Mouse (Mus musculus) embryonic facial prominence, embryonic 11.5 days (tissue): ENCODE results near the gene Pitpnm3. TPM values are rescaled to one million over a fixed set of nuclear protein-coding genes. Genes with fewer than 3 reads are reported as not detected.
A peak's percentile ranks its signal among the peaks of the same experiment; 100 is the strongest.

Experiments
- ATAC-seq: fragments of 200-750 bp; cut with Nextera tagmentation; replicated peaks from 2 replicates; pipeline ENCODE4 v1.8.0; 2017; ENCODE audit warnings: low read depth; ENCODE audit not compliant: insufficient number of reproducible peaks, low FRiP score, low TSS enrichment
- DNase-seq: peaks from one replicate; pipeline ENCODE4 v3.0.0-alpha.2; 2015; ENCODE audit warnings: low spot score
- H3K27ac ChIP-seq: fragments of 300-500 bp; sonication (generic); replicated peaks from 2 replicates; pipeline ENCODE4 v1.5.1; 2014; ENCODE audit warnings: mild to moderate bottlenecking, low read depth, low read length, control low read depth
- H3K27me3 ChIP-seq: fragments of 300-500 bp; sonication (generic); 2 replicates; pipeline ENCODE4 v1.6.1; 2014; ENCODE audit warnings: mild to moderate bottlenecking, low read length, moderate library complexity, mixed read lengths; ENCODE audit not compliant: control insufficient read depth, insufficient read depth
- H3K36me3 ChIP-seq: fragments of 300-500 bp; sonication (generic); replicated peaks from 2 replicates; pipeline ENCODE4 v1.6.1; 2014; ENCODE audit warnings: low read depth, mild to moderate bottlenecking, low read length, moderate library complexity, mixed read lengths; ENCODE audit not compliant: control insufficient read depth, insufficient read depth
- H3K4me1 ChIP-seq: fragments of 300-500 bp; sonication (generic); 2 replicates; pipeline ENCODE4 v1.6.1; 2014; ENCODE audit warnings: low read length, mixed read lengths; ENCODE audit not compliant: control insufficient read depth, insufficient read depth
- H3K4me2 ChIP-seq: fragments of 300-500 bp; sonication (generic); 2 replicates; pipeline ENCODE4 v1.6.1; 2014; ENCODE audit warnings: low read depth, mild to moderate bottlenecking, control low read depth, low read length, moderate library complexity
- H3K4me3 ChIP-seq: fragments of 300-500 bp; sonication (generic); 2 replicates; pipeline ENCODE4 v1.5.1; 2014; ENCODE audit warnings: low read depth, low read length, control low read depth
- H3K9ac ChIP-seq: fragments of 300-500 bp; sonication (generic); replicated peaks from 2 replicates; pipeline ENCODE4 v1.6.1; 2014; ENCODE audit warnings: mild to moderate bottlenecking, control low read depth, low read length
- H3K9me3 ChIP-seq: fragments of 300-500 bp; sonication (generic); replicated peaks from 2 replicates; pipeline ENCODE4 v1.6.1; 2016; ENCODE audit warnings: mild to moderate bottlenecking, low read length, inconsistent platforms, mixed read lengths; ENCODE audit not compliant: control insufficient read depth
- WGBS: fragments of 180-500 bp; shearing (Covaris S2); extraction: QIAGEN DNeasy Blood & Tissue Kit; methylation state at CpG from one replicate; pipeline ENCODE4 v1.1.7; 2014; 5-methylcytosine and 5-hydroxymethylcytosine counted together
- polyA plus RNA-seq: library from polyadenylated mRNA; unstranded; fragments of >200 nt; fragmentation: Nextera tagmentation; extraction: Ambion mirVana; gene quantifications from 2 replicates; pipeline ENCODE4 v1.2.1, GENCODE M21; 2014

Pitpnm3 gene
- polyA plus RNA-seq, 1 experiment from 2014 or later, result 0.34 TPM

DNA sequence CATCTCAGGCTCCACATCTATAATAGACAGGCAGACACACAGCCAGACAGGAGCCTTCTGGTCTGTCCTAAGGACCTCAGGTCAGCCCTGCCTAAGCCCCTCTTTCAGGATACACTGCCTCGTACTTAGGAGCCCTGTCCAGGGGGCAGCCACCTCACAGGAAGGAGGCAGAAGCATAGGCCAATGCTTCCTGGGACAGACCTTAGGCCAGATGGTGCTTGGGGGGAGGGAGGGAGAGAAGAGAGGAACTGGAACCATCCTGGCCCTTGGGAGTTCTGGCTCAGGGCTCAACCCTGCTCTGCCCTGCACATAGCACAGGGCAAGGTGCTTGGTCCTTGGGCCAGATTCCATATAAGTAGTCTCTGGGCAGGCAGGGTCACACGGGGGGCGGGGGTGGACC lies 9.8 kb downstream of the Pitpnm3 start:
- Histone ChIP-seq H3K27ac (no peak overlapping the region), H3K36me3 (no peaks in the 10 kb centered on the region), H3K9ac (no peak overlapping the region), H3K4me1 (no peaks in the 10 kb centered on the region), H3K9me3 (no peaks in the 10 kb centered on the region), H3K4me3 (no peak overlapping the region), H3K4me2 (no peak overlapping the region), H3K27me3 (no peaks in the 10 kb centered on the region)
- WGBS, result 77% methylated on average over 3 of the region's 3 CpGs
- no peak for DNase-seq
- ATAC-seq, result no peak

- DNase-seq, result no peak
- ATAC-seq, result no peak
- H3K27me3 ChIP-seq, result no peaks in the 10 kb centered on the region
Observed at GRCm38 (mm10) chr11:72123531-72123930, 12.0 kb downstream of the Pitpnm3 start.

DNA sequence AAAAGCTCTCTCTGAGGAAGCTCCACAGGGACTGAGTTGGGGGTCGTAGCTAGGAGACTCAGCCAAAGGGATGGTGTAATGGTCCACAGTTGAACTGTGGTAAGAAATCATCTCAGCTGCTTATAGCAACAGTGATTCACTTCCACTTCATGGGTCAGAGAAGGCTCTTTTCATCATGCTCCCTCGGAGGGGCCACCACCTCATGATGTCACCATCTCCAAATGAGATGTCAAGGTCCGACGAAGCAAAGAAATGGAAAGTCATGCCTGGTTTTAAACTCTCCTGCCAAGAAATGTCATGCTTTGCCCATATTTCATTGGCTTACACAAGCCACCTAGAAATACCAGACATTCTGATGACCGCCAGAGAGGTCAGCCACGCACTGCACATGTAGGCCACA lies 15.2 kb downstream of the Pitpnm3 start:
- Histone ChIP-seq H3K27me3 (no peaks in the 10 kb centered on the region), H3K9me3 (no peaks in the 10 kb centered on the region), H3K4me3 (no peak overlapping the region), H3K9ac (no peak overlapping the region), H3K4me2 (no peak overlapping the region), H3K4me1 (no peaks in the 10 kb centered on the region), H3K36me3 (no peaks in the 10 kb centered on the region), H3K27ac (no peak overlapping the region)
- WGBS, result 91% methylated on average over 6 of the region's 6 CpGs
- DNase-seq, result no peak
- no peak for ATAC-seq

More at GRCm38 (mm10) chr11:72123531-72123930, 12.0 kb downstream of the Pitpnm3 start:
- Histone ChIP-seq H3K36me3 (no peaks in the 10 kb centered on the region), H3K4me3 (no peak overlapping the region), H3K4me1 (no peaks in the 10 kb centered on the region), H3K4me2 (no peak overlapping the region), H3K9me3 (no peaks in the 10 kb centered on the region), H3K9ac (no peak overlapping the region), H3K27ac (no peak overlapping the region)
- 86% methylated on average over 4 of the region's 4 CpGs for WGBS

- Histone ChIP-seq H3K4me3 (no peak overlapping the region), H3K4me2 (no peak overlapping the region), H3K4me1 (no peaks in the 10 kb centered on the region), H3K36me3 (no peaks in the 10 kb centered on the region), H3K27me3 (no peaks in the 10 kb centered on the region), H3K9me3 (no peaks in the 10 kb centered on the region), H3K9ac (no peak overlapping the region), H3K27ac (no peak overlapping the region)
- DNase-seq (no peak), ATAC-seq (no peak)
- 91% methylated on average over 3 of the region's 3 CpGs for WGBS
Observed at GRCm38 (mm10) chr11:72118630-72119029, 16.9 kb downstream of the Pitpnm3 start.

DNA sequence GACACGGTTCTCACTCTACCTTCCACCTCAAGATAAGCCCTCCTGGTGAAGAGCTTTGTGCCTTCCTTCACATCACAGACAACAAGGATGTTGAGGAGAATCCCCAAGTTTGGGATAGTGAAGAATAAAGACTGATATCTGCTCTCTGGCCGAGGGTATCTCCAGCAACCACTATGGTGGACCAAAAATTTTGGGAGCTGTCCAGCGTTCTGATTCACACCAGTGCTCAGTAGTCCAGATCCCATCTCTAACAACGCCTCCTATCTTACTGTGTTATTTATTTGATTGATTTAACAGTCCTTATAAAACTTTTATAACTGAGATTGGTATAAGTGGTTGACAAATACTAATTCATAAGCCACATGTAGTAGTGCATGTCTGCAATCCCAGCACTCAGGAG lies 22.3 kb downstream of the Pitpnm3 start:
- Histone ChIP-seq H3K27me3 (no peaks in the 10 kb centered on the region), H3K9me3 (no peaks in the 10 kb centered on the region), H3K4me1 (no peaks in the 10 kb centered on the region), H3K36me3 (no peaks in the 10 kb centered on the region), H3K4me3 (no peak overlapping the region), H3K9ac (no peak overlapping the region), H3K27ac (no peak overlapping the region), H3K4me2 (no peak overlapping the region)
- no peak for ATAC-seq
- 60% methylated on average over 4 of the region's 4 CpGs for WGBS
- peak; percentile 65 for DNase-seq

GRCm38 (mm10) chr11:72110726-72111125 lies 24.9 kb downstream of the Pitpnm3 start:
- Histone ChIP-seq H3K9me3 (no peaks in the 10 kb centered on the region), H3K27me3 (no peaks in the 10 kb centered on the region), H3K4me1 (no peaks in the 10 kb centered on the region), H3K4me3 (no peak overlapping the region), H3K4me2 (no peak overlapping the region), H3K36me3 (no peaks in the 10 kb centered on the region), H3K9ac (no peak overlapping the region), H3K27ac (no peak overlapping the region)
- WGBS, result 57% methylated on average over 3 of the region's 3 CpGs
- ATAC-seq (no peak), DNase-seq (no peak)

GRCm38 (mm10) chr11:72104223-72104622 lies 31.4 kb downstream of the Pitpnm3 start:
- no peak overlapping the region for H3K9ac ChIP-seq
- WGBS, result 67% methylated on average over 8 of the region's 8 CpGs
- DNase-seq, result no peak
- H3K4me2 ChIP-seq, result no peak overlapping the region
- no peaks in the 10 kb centered on the region for H3K9me3 ChIP-seq
- H3K4me1 ChIP-seq, result no peaks in the 10 kb centered on the region
- H3K4me3 ChIP-seq, result no peak overlapping the region
- no peak for ATAC-seq
- H3K27me3 ChIP-seq, result no peaks in the 10 kb centered on the region
- no peak overlapping the region for H3K27ac ChIP-seq
- H3K36me3 ChIP-seq, result no peaks in the 10 kb centered on the region

GRCm38 (mm10) chr11:72103530-72103929 lies 32.0 kb downstream of the Pitpnm3 start:
- Histone ChIP-seq H3K36me3 (no peaks in the 10 kb centered on the region), H3K4me1 (no peaks in the 10 kb centered on the region), H3K4me3 (no peak overlapping the region), H3K27ac (no peak overlapping the region), H3K27me3 (no peaks in the 10 kb centered on the region), H3K9ac (no peak overlapping the region), H3K9me3 (no peaks in the 10 kb centered on the region), H3K4me2 (no peak overlapping the region)
- WGBS, result 75% methylated on average over 7 of the region's 7 CpGs
- ATAC-seq, result no peak
- DNase-seq, result no peak
